Mouse (Mus musculus) MEL (cell line): ENCODE data around the gene Map4k1.
A peak's percentile ranks its signal among the peaks of the same experiment; 100 is the strongest.

Experiments
- CTCF ChIP-seq, 3 experiments: IDR thresholded peaks in 2 of 3; conservative IDR thresholded peaks in 1 of 3; 2 replicates each; pipeline ENCODE4 v1.5.1; 2011 to 2012; ENCODE audit warnings: low read length in 3 of 3, low read depth in 2 of 3, mild to moderate bottlenecking in 2 of 3, improper control_type of control experiment in 1 of 3, inconsistent platforms in 1 of 3, mixed read lengths in 1 of 3, moderate library complexity in 1 of 3; ENCODE audit not compliant: control insufficient read depth in 1 of 3, insufficient read depth in 1 of 3, poor library complexity in 1 of 3, severe bottlenecking in 1 of 3
- HCFC1 ChIP-seq: IDR thresholded peaks from 2 replicates; pipeline ENCODE4 v1.6.1; 2012; ENCODE audit warnings: low read depth, mild to moderate bottlenecking, inconsistent platforms, low read length, improper control_type of control experiment, moderate library complexity
- MXI1 ChIP-seq: IDR thresholded peaks from 2 replicates; pipeline ENCODE4 v1.6.1; 2011; ENCODE audit warnings: mild to moderate bottlenecking, low read depth, low read length, improper control_type of control experiment

- TF ChIP-seq CTCF (IDR thresholded peaks at IDR 0.05 in 2 of 3, conservative IDR thresholded peaks at IDR 0.05 in 1 of 3; ENCODE audit: control insufficient read depth in 1 of 3, insufficient read depth in 1 of 3, low read depth in 2 of 3, low read length in 3 of 3, poor library complexity in 1 of 3, severe bottlenecking in 1 of 3) (peak in 2 of 3 experiments; percentile 32 to 43; a peak in 5 of 6 replicates), HCFC1 (no peak), MXI1 (no peak)
These were observed 8.8 kb upstream of the Map4k1 start for GRCm38 (mm10) chr7:28973025-28973424.
